Comparison of ENCODE assay signal across 10 mouse cellular contexts in the genomic region with DNA sequence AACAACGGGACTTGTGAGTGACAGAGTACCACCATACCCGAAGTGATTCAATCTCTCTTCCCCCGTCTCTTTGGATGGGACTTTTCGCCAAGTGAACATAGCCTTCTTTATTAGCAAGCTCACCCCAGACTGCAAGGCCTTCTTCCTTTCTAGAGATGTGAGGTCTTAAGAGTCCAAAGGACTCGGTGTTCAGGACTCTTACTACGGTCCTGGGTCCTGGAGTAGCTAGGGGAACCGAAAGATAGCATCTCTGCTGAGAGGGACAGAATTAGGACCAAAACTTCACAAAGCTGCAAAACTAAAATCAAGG. TPM values are rescaled to one million over a fixed set of nuclear protein-coding genes. Genes with fewer than 3 reads are reported as not detected.
DNase-seq lines count a peak whose midpoint lies in the region; ATAC-seq and TF ChIP-seq lines count a peak whose summit lies in the region.
"Had no signal": no experiment of that assay in that cellular context is flagged by ENCODE, and none has a peak within 500 bp of the region (broad histone marks: within the 10 kb centered on the region; RNA-seq: fewer than 3 reads in every experiment).

No protein-coding gene starts in this region.

- H3K4me3 ChIP-seq in liver, embryonic 11.5 days (ENCODE audit: low read depth, low read length), result no peak overlapping the region
- no peak overlapping the region for H3K4me3 ChIP-seq in liver, postnatal 0 days (ENCODE audit: low read depth, low read length)
- H3K4me3 ChIP-seq in intestine, embryonic 14.5 days (ENCODE audit: low read depth, low read length), result peak overlapping the region; percentile 75
- peak overlapping the region; percentile 53 for H3K4me3 ChIP-seq in midbrain, embryonic 14.5 days (replicated peaks; ENCODE audit: low read depth, low read length)
- no peak overlapping the region; the same call in 1 of the 2 replicates for H3K4me3 ChIP-seq in stomach, postnatal 0 days (ENCODE audit: low read depth, low read length)

- no peak for ATAC-seq in liver, embryonic 11.5 days (replicated peaks; ENCODE audit: low FRiP score)
- no peak for ATAC-seq in liver, postnatal 0 days
- ATAC-seq in intestine, embryonic 14.5 days (replicated peaks; ENCODE audit: low FRiP score, low TSS enrichment, low read depth), result no peak
- no peak for ATAC-seq in midbrain, embryonic 14.5 days (ENCODE audit: low FRiP score, low TSS enrichment)
- no peak for ATAC-seq in stomach, postnatal 0 days (ENCODE audit: low FRiP score, low TSS enrichment)

- no peak for TF ChIP-seq EP300 in liver, postnatal 0 days (IDR thresholded peaks at IDR 0.05; ENCODE audit: low read depth)
- no peak for TF ChIP-seq EP300 in stomach, postnatal 0 days (optimal IDR thresholded peaks at IDR 0.05)

- no peaks in the 10 kb centered on the region for H3K9me3 ChIP-seq in liver, embryonic 11.5 days (ENCODE audit: control insufficient read depth, low read length)
- no peaks in the 10 kb centered on the region for H3K9me3 ChIP-seq in liver, postnatal 0 days (ENCODE audit: low read length)
- H3K9me3 ChIP-seq in intestine, embryonic 14.5 days (ENCODE audit: control insufficient read depth, low read length), result no peaks in the 10 kb centered on the region
- no peaks in the 10 kb centered on the region for H3K9me3 ChIP-seq in midbrain, embryonic 14.5 days (ENCODE audit: control insufficient read depth, low read length)
- no peaks in the 10 kb centered on the region for H3K9me3 ChIP-seq in stomach, postnatal 0 days (ENCODE audit: control insufficient read depth, low read length)
- H3K9me3 ChIP-seq: G1E had no signal

- TF ChIP-seq CTCF in liver, postnatal 0 days (IDR thresholded peaks at IDR 0.05; ENCODE audit: low read depth), result no peak
- TF ChIP-seq CTCF in stomach, postnatal 0 days (IDR thresholded peaks at IDR 0.05; ENCODE audit: low read depth), result no peak

- peak; percentile 32 for DNase-seq in liver, embryonic 11.5 days (ENCODE audit: low spot score)
- DNase-seq in liver, postnatal 0 days, result no peak
- DNase-seq in intestine, embryonic 14.5 days (ENCODE audit: low spot score), result peak; percentile 66
- DNase-seq in midbrain, embryonic 14.5 days, result peak; percentile 22
- DNase-seq in stomach, postnatal 0 days (ENCODE audit: low spot score), result no peak
- no peak for DNase-seq in right cerebral cortex, adult 18-20 months
- DNase-seq in heart, postnatal 4 days, result no peak
- DNase-seq: adrenal gland, adult 8-10 months; cerebellum, adult 9-11 months had no signal

- H3K4me1 ChIP-seq in liver, embryonic 11.5 days (replicated peaks; ENCODE audit: control insufficient read depth, insufficient read depth, low read length), result no peaks in the 10 kb centered on the region; the same call in 1 of the 2 replicates
- H3K4me1 ChIP-seq in liver, postnatal 0 days (ENCODE audit: insufficient read depth), result peaks cover 8% of the 10 kb centered on the region; the same call in 1 of the 2 replicates
- H3K4me1 ChIP-seq in intestine, embryonic 14.5 days (replicated peaks; ENCODE audit: control insufficient read depth, insufficient read depth, low read length), result peaks cover 18% of the 10 kb centered on the region
- peaks cover 26% of the 10 kb centered on the region for H3K4me1 ChIP-seq in midbrain, embryonic 14.5 days (ENCODE audit: control insufficient read depth, insufficient read depth, low read length)
- no peaks in the 10 kb centered on the region for H3K4me1 ChIP-seq in stomach, postnatal 0 days (replicated peaks; ENCODE audit: control insufficient read depth, insufficient read depth)

- H3K4me2 ChIP-seq in liver, embryonic 11.5 days, result peak overlapping the region; percentile 67; the same call in 1 of the 2 replicates
- H3K4me2 ChIP-seq in liver, postnatal 0 days (ENCODE audit: low read depth, low read length), result no peak overlapping the region
- H3K4me2 ChIP-seq in intestine, embryonic 14.5 days (ENCODE audit: low read length), result peak overlapping the region; percentile 65
- peak overlapping the region; percentile 97 for H3K4me2 ChIP-seq in midbrain, embryonic 14.5 days (ENCODE audit: low read length)
- peak overlapping the region; percentile 80 for H3K4me2 ChIP-seq in stomach, postnatal 0 days (replicated peaks; ENCODE audit: low read depth)

- peaks cover 97% of the 10 kb centered on the region for H3K27me3 ChIP-seq in liver, embryonic 11.5 days (replicated peaks; ENCODE audit: control insufficient read depth, insufficient read depth, low read length)
- peaks cover 86% of the 10 kb centered on the region for H3K27me3 ChIP-seq in liver, postnatal 0 days (ENCODE audit: insufficient read depth, low read length)
- H3K27me3 ChIP-seq in intestine, embryonic 14.5 days (replicated peaks; ENCODE audit: control insufficient read depth, insufficient read depth, low read length), result peaks cover 39% of the 10 kb centered on the region
- peaks cover 86% of the 10 kb centered on the region for H3K27me3 ChIP-seq in midbrain, embryonic 14.5 days (ENCODE audit: control insufficient read depth, insufficient read depth, low read length)
- peaks cover 3% of the 10 kb centered on the region; the same call in 1 of the 2 replicates for H3K27me3 ChIP-seq in stomach, postnatal 0 days (ENCODE audit: control insufficient read depth, insufficient read depth, low read length)

- no peaks in the 10 kb centered on the region for H3K36me3 ChIP-seq in liver, embryonic 11.5 days (ENCODE audit: control insufficient read depth, insufficient read depth, low read length)
- no peaks in the 10 kb centered on the region for H3K36me3 ChIP-seq in liver, postnatal 0 days (replicated peaks; ENCODE audit: insufficient read depth, low read length)
- H3K36me3 ChIP-seq in intestine, embryonic 14.5 days (ENCODE audit: control insufficient read depth, insufficient read depth, low read length), result no peaks in the 10 kb centered on the region
- no peaks in the 10 kb centered on the region for H3K36me3 ChIP-seq in midbrain, embryonic 14.5 days (ENCODE audit: control insufficient read depth, insufficient read depth, low read length)
- H3K36me3 ChIP-seq in stomach, postnatal 0 days (ENCODE audit: control insufficient read depth, insufficient read depth, low read length), result no peaks in the 10 kb centered on the region
- H3K36me3 ChIP-seq: G1E had no signal

- no peak overlapping the region for H3K9ac ChIP-seq in liver, embryonic 11.5 days (ENCODE audit: low read depth, low read length)
- H3K9ac ChIP-seq in liver, postnatal 0 days (replicated peaks), result no peak overlapping the region
- peak overlapping the region; percentile 48; the same call in 1 of the 2 replicates for H3K9ac ChIP-seq in intestine, embryonic 14.5 days (ENCODE audit: low read length)
- H3K9ac ChIP-seq in midbrain, embryonic 14.5 days (replicated peaks; ENCODE audit: low read length), result no peak overlapping the region
- H3K9ac ChIP-seq in stomach, postnatal 0 days (ENCODE audit: low read length), result no peak overlapping the region

- H3K27ac ChIP-seq in liver, embryonic 11.5 days (ENCODE audit: low read depth, low read length), result no peak overlapping the region
- no peak overlapping the region for H3K27ac ChIP-seq in liver, postnatal 0 days (ENCODE audit: low read depth)
- H3K27ac ChIP-seq in intestine, embryonic 14.5 days (ENCODE audit: low read depth), result peak overlapping the region; percentile 34; the same call in 1 of the 2 replicates
- no peak overlapping the region for H3K27ac ChIP-seq in midbrain, embryonic 14.5 days (replicated peaks; ENCODE audit: low read depth, low read length)
- no peak overlapping the region for H3K27ac ChIP-seq in stomach, postnatal 0 days (replicated peaks)

- 11% methylated on average over 7 of the region's 7 CpGs for WGBS in liver, embryonic 11.5 days
- 10% methylated on average over 7 of the region's 7 CpGs for WGBS in liver, postnatal 0 days (ENCODE audit: insufficient replicate concordance)
- WGBS in intestine, embryonic 14.5 days, result 12% methylated on average over 7 of the region's 7 CpGs
- 9% methylated on average over 7 of the region's 7 CpGs for WGBS in midbrain, embryonic 14.5 days
- WGBS in stomach, postnatal 0 days, result 40% methylated on average over 7 of the region's 7 CpGs

RNA-seq across cellular contexts. Expression of a gene that starts 3.7 kb away (rescaled TPM):
- polyA plus RNA-seq in liver, embryonic 11.5 days (2014; fragmentation: Nextera tagmentation; extraction: Ambion mirVana), result 0.33 and 0.38 TPM in 2 replicates
- polyA plus RNA-seq in liver, postnatal 0 days (2015; fragmentation: Nextera tagmentation; extraction: Ambion mirVana), result not detected in 2 replicates
- polyA plus RNA-seq in intestine, embryonic 14.5 days (2014; fragmentation: Nextera tagmentation; extraction: Ambion mirVana), result 4.3 and 5.7 TPM in 2 replicates
- polyA plus RNA-seq in midbrain, embryonic 14.5 days (2014; fragmentation: Nextera tagmentation; extraction: Ambion mirVana), result 0.11 and 0.14 TPM in 2 replicates
- polyA plus RNA-seq in stomach, postnatal 0 days (2015; fragmentation: Nextera tagmentation; extraction: Ambion mirVana), result 0.62 and 0.72 TPM in 2 replicates
- 1 to 10 TPM; 2.1 TPM for total RNA-seq in heart, postnatal 4 days (2021)
- polyA plus RNA-seq: G1E had no signal

Comparison
In these comparisons a context has a peak if more than half of its experiments do, and no peak if none do; other contexts are left out.
1. DNase-seq: peak in liver, embryonic 11.5 days (single experiment), intestine, embryonic 14.5 days (single experiment) and midbrain, embryonic 14.5 days (single experiment); none in liver, postnatal 0 days (single experiment), stomach, postnatal 0 days (single experiment), right cerebral cortex, adult 18-20 months (single experiment) and heart, postnatal 4 days (single experiment).
2. H3K4me3 ChIP-seq: peak in intestine, embryonic 14.5 days (single experiment) and midbrain, embryonic 14.5 days (single experiment); none in liver, embryonic 11.5 days (single experiment), liver, postnatal 0 days (single experiment) and stomach, postnatal 0 days (single experiment).